Mouse (Mus musculus) kidney, embryonic 15.5 days (tissue): ENCODE results near the gene Gpatch8. TPM values are rescaled to one million over a fixed set of nuclear protein-coding genes. Genes with fewer than 3 reads are reported as not detected.

Source experiments
- ATAC-seq: fragments of 200-750 bp; cut with Nextera tagmentation; replicated peaks from 2 replicates; pipeline ENCODE4 v1.8.0; 2017; ENCODE audit warnings: moderate TSS enrichment; ENCODE audit not compliant: low FRiP score
- H3K27ac ChIP-seq: fragments of 300-500 bp; sonication (generic); 2 replicates; pipeline ENCODE4 v1.5.1; 2015; ENCODE audit warnings: mild to moderate bottlenecking, inconsistent platforms
- H3K27me3 ChIP-seq: fragments of 300-500 bp; sonication (generic); 2 replicates; pipeline ENCODE4 v1.6.1; 2015; ENCODE audit warnings: inconsistent platforms
- H3K36me3 ChIP-seq: fragments of 300-500 bp; sonication (generic); 2 replicates; pipeline ENCODE4 v1.6.1; 2015; ENCODE audit warnings: inconsistent platforms
- H3K4me1 ChIP-seq: fragments of 300-500 bp; sonication (generic); 2 replicates; pipeline ENCODE4 v1.6.1; 2015; ENCODE audit warnings: inconsistent platforms
- H3K4me2 ChIP-seq: fragments of 300-500 bp; sonication (generic); 2 replicates; pipeline ENCODE4 v1.6.1; 2015; ENCODE audit warnings: moderate library complexity, mild to moderate bottlenecking, inconsistent platforms
- H3K4me3 ChIP-seq: fragments of 300-500 bp; sonication (generic); replicated peaks from 2 replicates; pipeline ENCODE4 v1.5.1; 2015; ENCODE audit warnings: mild to moderate bottlenecking, inconsistent platforms
- H3K9ac ChIP-seq: fragments of 300-500 bp; sonication (generic); 2 replicates; pipeline ENCODE4 v1.6.1; 2015; ENCODE audit warnings: mild to moderate bottlenecking, inconsistent platforms
- H3K9me3 ChIP-seq: fragments of 300-500 bp; sonication (generic); replicated peaks from 2 replicates; pipeline ENCODE4 v1.6.1; 2016; ENCODE audit warnings: inconsistent platforms
- WGBS: fragments of 180-500 bp; shearing (Covaris S2); methylation state at CpG from one replicate; pipeline ENCODE4 v1.1.7; 2015; ENCODE audit warnings: mixed read lengths; 5-methylcytosine and 5-hydroxymethylcytosine counted together
- polyA plus RNA-seq: library from polyadenylated mRNA; unstranded; fragments of >200 nt; fragmentation: Nextera tagmentation; extraction: Ambion mirVana; gene quantifications from 2 replicates; pipeline ENCODE4 v1.2.1, GENCODE M21; 2015

The Gpatch8 gene
- 57.4 and 62.1 TPM in 2 replicates for polyA plus RNA-seq

DNA sequence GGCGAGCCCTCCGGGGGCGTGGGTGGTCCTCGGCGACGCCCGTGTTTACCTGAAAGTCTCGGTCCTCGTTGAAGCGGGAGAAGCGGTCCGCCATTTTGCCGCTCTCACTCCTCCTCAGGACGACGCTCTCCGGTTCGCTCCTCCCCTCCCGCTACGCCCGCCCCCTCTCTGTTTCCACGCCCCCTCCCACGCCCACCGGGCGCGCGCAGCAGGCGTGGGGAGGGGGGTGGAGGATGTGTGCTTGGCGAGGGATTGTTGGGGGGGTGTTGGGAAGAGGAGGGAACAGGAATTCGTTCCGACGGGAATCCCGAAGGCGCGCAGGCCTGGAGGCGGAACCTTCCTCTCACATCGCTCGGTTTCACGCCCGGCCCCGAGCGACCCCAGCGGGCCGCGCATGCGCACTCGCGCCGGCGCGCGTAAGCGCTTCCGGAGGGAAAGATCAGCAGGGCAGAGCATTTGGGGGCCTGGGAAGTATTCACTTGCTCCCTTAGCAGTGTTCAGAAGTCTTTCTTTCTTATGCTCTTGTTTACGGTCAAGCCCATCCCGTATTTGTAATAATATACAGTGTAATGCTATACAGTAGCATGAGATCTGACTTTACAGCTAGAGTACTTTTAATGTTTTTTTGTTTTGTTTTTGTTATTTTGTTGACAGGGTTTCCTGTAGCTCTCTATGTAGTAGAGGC, at the start of gene Gpatch8:
TSS of gene Gpatch8 (minus strand) at position 362 of the 685 bp plus-strand sequence.
- Histone ChIP-seq H3K4me1 (peaks cover 23% of the 10 kb centered on the region), H3K36me3 (peaks cover 2% of the 10 kb centered on the region), H3K4me2 (peak within 1 kb of the TSS; percentile 62), H3K27ac (peak within 1 kb of the TSS; percentile 95), H3K9ac (peak within 1 kb of the TSS; percentile 97), H3K27me3 (no peaks in the 10 kb centered on the region), H3K4me3 (peak within 1 kb of the TSS; percentile 99), H3K9me3 (no peaks in the 10 kb centered on the region)
- WGBS, result 0% methylated on average over 46 of the region's 55 CpGs
- peak; percentile 98 for ATAC-seq

DNA sequence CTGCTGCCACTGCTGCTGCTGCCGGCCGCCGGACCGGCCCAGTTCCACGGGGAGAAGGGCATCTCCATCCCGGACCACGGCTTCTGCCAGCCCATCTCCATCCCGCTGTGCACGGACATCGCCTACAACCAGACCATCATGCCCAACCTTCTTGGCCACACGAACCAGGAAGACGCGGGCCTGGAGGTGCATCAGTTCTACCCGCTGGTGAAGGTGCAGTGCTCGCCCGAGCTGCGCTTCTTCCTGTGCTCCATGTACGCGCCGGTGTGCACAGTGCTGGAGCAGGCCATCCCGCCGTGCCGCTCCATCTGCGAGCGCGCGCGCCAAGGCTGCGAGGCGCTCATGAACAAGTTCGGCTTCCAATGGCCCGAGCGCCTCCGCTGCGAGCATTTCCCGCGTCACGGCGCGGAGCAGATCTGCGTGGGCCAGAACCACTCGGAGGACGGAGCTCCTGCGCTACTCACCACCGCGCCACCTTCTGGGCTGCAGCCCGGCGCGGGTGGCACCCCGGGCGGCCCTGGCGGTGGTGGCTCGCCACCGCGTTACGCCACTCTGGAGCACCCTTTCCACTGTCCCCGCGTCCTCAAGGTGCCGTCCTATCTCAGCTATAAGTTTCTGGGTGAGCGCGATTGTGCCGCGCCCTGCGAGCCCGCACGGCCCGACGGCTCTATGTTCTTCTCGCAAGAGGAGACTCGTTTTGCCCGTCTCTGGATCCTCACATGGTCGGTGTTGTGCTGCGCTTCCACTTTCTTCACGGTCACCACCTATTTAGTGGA, 48.8 kb upstream of the Gpatch8 start:
- H3K27ac ChIP-seq, result peak overlapping the region; percentile 99
- H3K27me3 ChIP-seq, result peaks cover 18% of the 10 kb centered on the region
- WGBS, result under 1% methylated on average over 74 of the region's 74 CpGs
- H3K4me1 ChIP-seq, result peaks cover 52% of the 10 kb centered on the region
- peak overlapping the region; percentile 76 for H3K9ac ChIP-seq
- H3K4me3 ChIP-seq, result peak overlapping the region; percentile 77
- H3K36me3 ChIP-seq, result no peaks in the 10 kb centered on the region
- peak overlapping the region; percentile 78 for H3K4me2 ChIP-seq
- H3K9me3 ChIP-seq, result no peaks in the 10 kb centered on the region
- peak; percentile 16 for ATAC-seq

DNA sequence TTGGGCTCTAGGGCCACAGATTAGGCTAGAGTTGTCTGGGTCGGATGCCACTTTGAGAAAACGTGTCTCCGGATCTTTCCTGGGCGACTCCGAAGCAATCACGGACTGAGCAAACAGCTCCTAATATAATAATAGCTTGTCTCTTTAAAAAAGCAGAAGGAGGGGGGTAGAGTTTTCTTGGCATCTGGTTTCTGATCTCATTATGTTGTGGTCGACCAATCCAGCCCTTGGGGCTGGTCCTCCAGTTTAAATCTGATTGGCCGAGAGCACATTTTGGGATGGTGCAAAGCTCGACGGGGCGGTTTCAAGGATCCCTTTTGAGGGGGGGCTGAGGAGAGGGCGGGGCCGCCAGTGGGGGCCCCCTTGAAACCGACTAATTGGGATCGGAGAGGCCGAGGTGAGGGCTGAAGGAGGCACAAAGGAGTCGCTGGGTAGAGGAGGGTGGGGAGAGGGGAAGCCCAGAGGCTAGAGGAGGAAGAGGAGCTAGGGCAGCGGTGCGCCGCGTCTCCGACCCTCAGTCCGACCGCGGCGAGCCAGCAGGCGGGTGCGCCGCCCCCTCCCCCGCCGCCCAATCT, 47.9 kb upstream of the Gpatch8 start, which contains the start of gene Fzd2:
TSS of gene Fzd2 (plus strand) at position 387 of the 575 bp plus-strand sequence.
- H3K36me3 ChIP-seq, result no peaks in the 10 kb centered on the region
- ATAC-seq, result peak; percentile 92
- H3K27me3 ChIP-seq, result peaks cover 17% of the 10 kb centered on the region
- peak within 1 kb of the TSS; percentile 99 for H3K27ac ChIP-seq
- WGBS, result under 1% methylated on average over 31 of the region's 31 CpGs
- H3K4me2 ChIP-seq, result peak within 1 kb of the TSS; percentile 78
- peak within 1 kb of the TSS; percentile 77 for H3K4me3 ChIP-seq
- no peaks in the 10 kb centered on the region for H3K9me3 ChIP-seq
- H3K9ac ChIP-seq, result peak within 1 kb of the TSS; percentile 76
- H3K4me1 ChIP-seq, result peaks cover 43% of the 10 kb centered on the region

DNA sequence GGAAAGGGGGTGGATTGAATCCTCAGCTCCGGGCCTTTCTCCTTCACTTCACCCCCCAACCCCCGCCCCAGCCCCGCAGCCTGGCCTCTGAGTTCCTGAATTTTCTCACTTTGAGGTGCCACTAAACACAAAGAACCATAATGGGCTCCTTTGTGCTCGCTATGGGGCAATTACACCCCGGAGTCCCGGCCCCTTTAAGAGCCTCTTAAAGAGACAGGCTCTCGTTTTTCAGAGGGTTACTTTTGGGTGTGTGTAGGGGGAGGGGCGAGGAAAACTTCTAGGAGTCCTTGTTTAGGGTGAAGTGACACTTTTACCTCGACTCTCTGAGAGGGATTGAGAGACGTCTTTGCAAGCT, 47.3 kb upstream of the Gpatch8 start:
- Histone ChIP-seq H3K4me2 (peak overlapping the region; percentile 78), H3K27me3 (peaks cover 17% of the 10 kb centered on the region), H3K36me3 (no peaks in the 10 kb centered on the region), H3K27ac (peak overlapping the region; percentile 99), H3K9me3 (no peaks in the 10 kb centered on the region), H3K9ac (peak overlapping the region; percentile 60), H3K4me1 (peaks cover 37% of the 10 kb centered on the region), H3K4me3 (peak overlapping the region; percentile 77)
- peak; percentile 69 for ATAC-seq
- WGBS, result under 1% methylated on average over 10 of the region's 10 CpGs

DNA sequence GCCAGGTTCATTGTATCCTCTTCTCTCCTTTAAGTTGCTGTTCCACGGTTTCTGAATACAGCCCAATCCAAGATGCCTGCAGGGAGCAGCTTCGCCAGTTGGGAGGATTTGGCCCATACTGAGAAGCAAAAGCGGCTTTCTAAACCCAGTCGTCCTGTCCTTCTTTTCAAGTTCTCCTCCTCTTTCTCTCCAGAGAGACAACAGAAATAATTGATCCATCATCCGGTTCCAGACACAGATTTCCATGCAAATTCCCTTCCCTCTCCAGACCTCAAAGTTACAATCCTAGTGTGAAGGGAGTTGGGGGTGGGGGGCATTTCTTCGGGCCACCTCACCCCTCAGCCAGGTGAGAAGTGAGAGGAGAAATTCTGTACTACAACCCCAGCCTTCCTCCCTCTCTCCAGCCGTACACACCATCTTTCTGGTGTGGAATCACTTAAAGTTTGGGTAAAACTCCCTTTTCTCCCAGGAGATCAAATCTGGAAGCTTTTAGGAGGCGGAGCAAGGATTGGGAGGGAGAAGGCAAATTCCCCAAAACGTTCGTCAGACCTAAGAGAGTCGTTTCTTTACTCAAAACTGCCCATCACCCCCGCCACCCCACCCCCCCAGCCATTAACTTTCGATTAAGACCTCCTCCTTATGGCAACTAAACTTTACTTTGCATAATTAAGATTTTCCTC, 46.8 kb upstream of the Gpatch8 start:
- Histone ChIP-seq H3K4me1 (peaks cover 32% of the 10 kb centered on the region), H3K9ac (peak overlapping the region; percentile 60), H3K4me2 (peak overlapping the region; percentile 78), H3K36me3 (no peaks in the 10 kb centered on the region), H3K4me3 (peak overlapping the region; percentile 77), H3K9me3 (no peaks in the 10 kb centered on the region), H3K27ac (peak overlapping the region; percentile 99), H3K27me3 (peaks cover 17% of the 10 kb centered on the region)
- no peak for ATAC-seq
- 3% methylated on average over 13 of the region's 13 CpGs for WGBS

DNA sequence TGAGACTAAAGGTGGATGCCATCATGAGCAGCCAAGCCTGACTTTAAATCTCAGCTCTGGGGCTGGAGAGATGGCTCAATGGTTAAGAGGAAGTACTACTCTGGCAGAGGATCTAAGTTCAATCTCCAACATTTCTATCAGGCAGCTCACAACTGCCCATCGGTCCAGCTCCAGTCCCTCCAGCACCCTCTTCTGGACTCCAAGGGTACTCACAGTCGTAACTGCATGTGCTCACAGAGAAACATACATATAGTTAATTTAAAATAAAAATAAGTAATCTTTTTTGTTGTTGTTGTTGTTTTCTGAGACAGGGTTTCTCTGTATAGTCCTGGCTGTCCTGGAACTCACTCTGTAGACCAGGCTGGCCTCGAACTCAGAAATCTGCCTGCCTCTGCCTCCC, 43.7 kb upstream of the Gpatch8 start:
- no peak overlapping the region for H3K4me2 ChIP-seq
- H3K4me1 ChIP-seq, result peaks cover 27% of the 10 kb centered on the region
- no peak overlapping the region for H3K4me3 ChIP-seq
- no peak overlapping the region for H3K27ac ChIP-seq
- no peaks in the 10 kb centered on the region for H3K9me3 ChIP-seq
- ATAC-seq, result no peak
- no peak overlapping the region for H3K9ac ChIP-seq
- H3K36me3 ChIP-seq, result no peaks in the 10 kb centered on the region
- WGBS, result 90% methylated on average over 3 of the region's 3 CpGs
- peaks cover 3% of the 10 kb centered on the region; the same call in 1 of the 2 replicates for H3K27me3 ChIP-seq

DNA sequence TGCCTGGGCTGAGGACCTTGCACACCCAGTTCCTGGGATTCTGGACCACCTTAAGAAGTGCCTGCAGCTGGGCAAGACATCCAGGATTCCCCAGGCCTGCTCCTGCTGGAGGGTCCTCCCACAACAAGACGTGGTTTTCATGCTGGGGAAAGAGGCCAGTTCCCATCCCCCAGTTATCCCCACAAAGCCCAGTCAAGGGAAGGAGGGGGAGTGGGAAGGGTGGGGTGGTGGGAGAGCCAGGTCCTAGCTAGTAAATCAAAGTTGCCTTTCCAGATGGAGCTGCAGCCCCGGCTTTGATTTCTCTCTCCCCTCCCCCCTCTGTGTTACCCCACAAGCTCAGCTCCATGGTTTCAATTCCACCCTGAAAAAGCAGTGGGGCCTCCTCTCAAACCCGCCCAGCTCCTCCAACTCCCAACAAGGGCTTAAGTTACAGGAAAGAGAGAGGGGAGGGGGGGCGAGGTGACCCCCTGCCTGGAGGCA, 39.2 kb upstream of the Gpatch8 start:
- H3K27ac ChIP-seq, result peak overlapping the region; percentile 89
- ATAC-seq, result peak; percentile 88
- H3K4me3 ChIP-seq, result no peak overlapping the region
- peak overlapping the region; percentile 31; the same call in 1 of the 2 replicates for H3K9ac ChIP-seq
- no peaks in the 10 kb centered on the region for H3K9me3 ChIP-seq
- H3K4me1 ChIP-seq, result peaks cover 19% of the 10 kb centered on the region
- WGBS, result 14% methylated on average over 3 of the region's 4 CpGs
- no peaks in the 10 kb centered on the region for H3K36me3 ChIP-seq
- H3K4me2 ChIP-seq, result peak overlapping the region; percentile 42
- H3K27me3 ChIP-seq, result no peaks in the 10 kb centered on the region

DNA sequence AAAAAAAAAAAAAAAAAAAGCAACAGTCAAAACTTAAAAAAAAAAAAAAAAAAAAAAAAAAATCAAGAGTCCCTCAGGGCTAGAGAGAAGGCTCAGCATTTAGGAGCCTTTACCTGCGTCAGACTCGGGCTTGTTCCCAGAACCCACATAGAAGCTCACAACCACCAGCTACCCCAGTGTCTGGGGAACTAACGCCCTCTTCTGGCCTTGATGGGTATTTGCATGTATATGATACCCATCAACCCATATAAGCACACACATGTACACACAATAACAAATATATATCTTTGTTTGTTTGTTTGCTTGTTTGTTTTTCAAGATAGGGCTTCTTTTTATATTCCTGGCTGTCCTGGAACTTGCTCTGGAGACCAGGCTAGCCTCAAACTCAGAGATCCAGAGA, 31.4 kb upstream of the Gpatch8 start:
- H3K36me3 ChIP-seq, result no peaks in the 10 kb centered on the region
- no peaks in the 10 kb centered on the region for H3K9me3 ChIP-seq
- H3K9ac ChIP-seq, result no peak overlapping the region
- ATAC-seq, result no peak
- H3K27ac ChIP-seq, result no peak overlapping the region
- peaks cover 6% of the 10 kb centered on the region for H3K4me1 ChIP-seq
- no peak overlapping the region for H3K4me3 ChIP-seq
- no peak overlapping the region for H3K4me2 ChIP-seq
- WGBS, result 89% methylated on average over 3 of the region's 3 CpGs
- no peaks in the 10 kb centered on the region for H3K27me3 ChIP-seq

DNA sequence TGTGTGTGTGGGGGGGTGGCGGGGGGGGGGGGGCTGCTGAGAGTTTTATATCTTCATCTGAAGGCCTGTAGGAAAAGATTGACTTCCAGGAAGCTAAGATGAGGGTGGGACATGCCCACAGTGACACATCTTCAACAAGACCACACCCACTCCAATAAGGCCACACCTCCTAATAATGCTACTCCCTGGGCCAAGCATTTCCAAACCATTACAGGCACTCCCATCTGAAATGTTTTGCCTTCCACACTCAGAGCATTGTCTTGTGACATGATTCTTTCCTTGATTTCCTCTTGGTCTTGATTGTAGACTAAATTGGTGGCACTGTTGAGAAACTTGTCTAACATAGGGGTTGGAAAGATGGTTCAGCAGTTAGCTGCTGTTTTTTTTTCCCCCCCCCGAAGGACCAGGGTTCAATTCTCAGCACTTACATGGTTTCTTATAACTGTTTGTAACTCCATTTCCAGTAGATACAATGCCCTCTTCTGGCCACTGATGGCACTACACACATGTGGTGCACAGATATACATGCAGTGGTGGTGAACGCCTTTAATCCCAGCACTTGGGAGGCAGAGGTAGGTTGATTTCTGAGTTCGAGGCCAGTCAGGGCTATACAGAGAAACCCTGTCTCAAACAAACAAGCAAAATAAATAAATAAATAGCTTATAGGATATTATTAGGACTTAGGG, 30.4 kb upstream of the Gpatch8 start:
- Histone ChIP-seq H3K9ac (no peak overlapping the region), H3K4me2 (no peak overlapping the region), H3K27me3 (no peaks in the 10 kb centered on the region; the same call in 1 of the 2 replicates), H3K36me3 (no peaks in the 10 kb centered on the region), H3K27ac (no peak overlapping the region), H3K4me1 (peaks cover 14% of the 10 kb centered on the region), H3K9me3 (no peaks in the 10 kb centered on the region), H3K4me3 (no peak overlapping the region)
- no peak for ATAC-seq
- WGBS, result 97% methylated on average over 4 of the region's 4 CpGs

DNA sequence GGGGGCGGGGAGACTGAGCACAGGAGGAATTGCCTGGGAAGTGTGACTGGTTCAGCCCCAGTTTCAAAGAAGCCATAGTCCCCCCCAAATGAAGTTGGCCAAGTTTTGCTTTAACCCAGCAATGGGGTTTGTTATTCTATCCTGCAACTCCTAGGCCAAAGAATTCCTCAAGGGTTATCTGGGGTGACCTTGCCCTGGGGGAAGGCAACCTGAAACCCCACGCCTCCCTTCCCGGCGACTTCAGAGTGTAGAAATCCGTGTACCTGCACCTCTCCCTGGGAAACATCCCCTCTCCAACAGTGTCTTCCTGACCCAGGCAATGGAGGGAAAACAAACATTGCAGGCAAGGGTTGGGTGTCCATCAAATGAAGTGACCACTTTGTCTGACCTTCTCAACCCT, 26.5 kb upstream of the Gpatch8 start:
- Histone ChIP-seq H3K9me3 (no peaks in the 10 kb centered on the region), H3K27ac (peak overlapping the region; percentile 86), H3K4me1 (peaks cover 41% of the 10 kb centered on the region), H3K9ac (no peak overlapping the region), H3K36me3 (no peaks in the 10 kb centered on the region), H3K27me3 (no peaks in the 10 kb centered on the region; the same call in 1 of the 2 replicates), H3K4me2 (no peak overlapping the region; the same call in 1 of the 2 replicates), H3K4me3 (no peak overlapping the region)
- no peak for ATAC-seq
- WGBS, result 16% methylated on average over 5 of the region's 5 CpGs

DNA sequence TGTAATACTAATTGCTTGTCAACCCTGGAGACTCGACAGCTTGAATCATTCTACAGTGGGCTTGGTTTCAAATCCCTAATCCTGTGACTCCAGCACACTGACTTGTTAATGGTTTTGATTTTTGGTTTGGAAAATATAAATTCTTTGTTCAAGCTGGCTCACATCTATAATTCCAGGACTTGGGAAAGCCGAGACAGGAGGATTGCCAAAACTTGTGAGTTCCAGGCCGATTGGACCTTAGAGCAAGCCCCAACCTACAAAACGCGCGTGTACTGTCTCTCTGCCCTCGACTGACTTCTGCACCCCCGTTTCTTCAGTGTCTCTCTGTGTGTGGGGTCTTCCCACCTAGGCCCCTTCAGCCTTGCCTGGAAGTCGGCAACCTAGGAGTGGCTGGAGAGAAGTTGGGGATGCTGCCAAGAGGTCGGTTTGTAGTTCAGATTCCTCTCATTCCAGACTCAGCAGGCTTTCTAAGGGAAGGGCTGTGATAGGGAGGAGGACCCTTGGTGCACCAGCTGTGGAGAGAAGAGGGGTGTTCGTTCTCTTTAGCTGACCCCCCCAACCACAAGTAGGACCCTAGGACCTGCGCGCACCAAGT, 25.9 kb upstream of the Gpatch8 start:
- H3K36me3 ChIP-seq, result no peaks in the 10 kb centered on the region
- no peak overlapping the region; the same call in 1 of the 2 replicates for H3K4me2 ChIP-seq
- no peaks in the 10 kb centered on the region; the same call in 1 of the 2 replicates for H3K27me3 ChIP-seq
- ATAC-seq, result no peak; the same call in 1 of the 2 replicates
- peak overlapping the region; percentile 86 for H3K27ac ChIP-seq
- 31% methylated on average over 13 of the region's 13 CpGs for WGBS
- no peak overlapping the region for H3K4me3 ChIP-seq
- H3K9me3 ChIP-seq, result no peaks in the 10 kb centered on the region
- peaks cover 41% of the 10 kb centered on the region for H3K4me1 ChIP-seq
- no peak overlapping the region for H3K9ac ChIP-seq
